Mouse (Mus musculus) megakaryocyte, embryonic 14.5 days (primary cell): Measurements from ENCODE around the gene Mamdc2. TPM values are rescaled to one million over a fixed set of nuclear protein-coding genes. Genes with fewer than 3 reads are reported as not detected.
"Not testable (repeated sequence)": the region's sequence is repeated elsewhere in the genome, so short reads cannot be mapped to it uniquely, and the experiment has no call there.

Experiments used
- H3K27me3 ChIP-seq: replicated peaks from 2 replicates; pipeline ENCODE3; 2012; ENCODE audit warnings: inconsistent platforms
- H3K36me3 ChIP-seq: replicated peaks from 2 replicates; pipeline ENCODE3; 2012; ENCODE audit warnings: low read length, inconsistent platforms, mixed read lengths
- H3K4me1 ChIP-seq: 2 replicates; pipeline ENCODE4 v1.6.1; 2012; ENCODE audit warnings: inconsistent platforms
- H3K4me3 ChIP-seq: replicated peaks from 2 replicates; pipeline ENCODE3; 2012; ENCODE audit warnings: moderate library complexity, mild to moderate bottlenecking, inconsistent platforms
- H3K9me3 ChIP-seq: 2 replicates; pipeline ENCODE4 v1.6.1; 2012; ENCODE audit warnings: inconsistent platforms
- FLI1 ChIP-seq: IDR thresholded peaks from 2 replicates; pipeline ENCODE4 v1.6.1; 2012; ENCODE audit warnings: low read length, inconsistent platforms, mixed read lengths
- GATA1 ChIP-seq: IDR thresholded peaks from 3 replicates; pipeline ENCODE4 v1.6.1; 2012; ENCODE audit warnings: mixed read lengths, low read length, inconsistent platforms, borderline replicate concordance
- polyA plus RNA-seq: library from polyadenylated mRNA; stranded (reverse); fragments of >175 nt; gene quantifications from 2 replicates; pipeline ENCODE4 v1.2.3, GENCODE M21; 2012; ENCODE audit warnings: low replicate concordance; ENCODE audit not compliant: insufficient read depth

The Mamdc2 gene
- polyA plus RNA-seq, 1 experiment, result 0.28 TPM

DNA sequence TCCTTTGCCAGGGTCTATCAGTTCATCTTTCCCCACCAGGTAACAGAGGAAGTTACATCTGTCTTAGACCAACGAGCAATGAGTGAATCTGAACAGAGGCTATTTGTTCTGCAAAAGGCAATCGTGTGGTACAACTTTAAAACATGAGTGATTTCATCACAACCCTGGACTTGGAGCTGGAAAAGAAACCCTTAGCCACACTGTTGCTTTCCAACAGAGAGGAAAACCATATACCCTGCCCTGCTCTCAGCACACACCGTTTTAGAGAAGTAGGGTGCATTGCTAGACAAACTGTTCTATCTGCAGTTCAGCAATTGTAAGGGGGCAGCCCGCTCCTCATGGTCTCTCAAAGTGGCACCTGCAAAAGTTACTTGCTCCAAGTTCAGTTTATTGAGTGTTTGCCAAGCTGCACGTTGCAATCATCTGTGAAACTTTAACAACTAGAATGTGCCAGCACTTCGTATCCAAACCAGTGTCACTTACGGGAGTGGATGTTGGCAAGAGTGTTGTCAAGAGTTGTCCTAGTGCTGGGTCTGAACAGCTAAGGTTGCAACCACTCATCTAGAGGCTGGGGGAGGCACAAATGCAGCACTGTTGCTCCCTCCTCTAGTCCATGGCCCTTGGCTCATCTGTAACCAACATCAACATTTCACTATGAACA lies 37.8 kb upstream of the Mamdc2 start:
- no peaks in the 10 kb centered on the region for H3K9me3 ChIP-seq
- H3K36me3 ChIP-seq, result no peaks in the 10 kb centered on the region
- H3K4me1 ChIP-seq, result peaks cover 9% of the 10 kb centered on the region
- H3K4me3 ChIP-seq, result no peak overlapping the region
- TF ChIP-seq GATA1 (no peak), FLI1 (no peak)
- peaks cover 8% of the 10 kb centered on the region for H3K27me3 ChIP-seq

DNA sequence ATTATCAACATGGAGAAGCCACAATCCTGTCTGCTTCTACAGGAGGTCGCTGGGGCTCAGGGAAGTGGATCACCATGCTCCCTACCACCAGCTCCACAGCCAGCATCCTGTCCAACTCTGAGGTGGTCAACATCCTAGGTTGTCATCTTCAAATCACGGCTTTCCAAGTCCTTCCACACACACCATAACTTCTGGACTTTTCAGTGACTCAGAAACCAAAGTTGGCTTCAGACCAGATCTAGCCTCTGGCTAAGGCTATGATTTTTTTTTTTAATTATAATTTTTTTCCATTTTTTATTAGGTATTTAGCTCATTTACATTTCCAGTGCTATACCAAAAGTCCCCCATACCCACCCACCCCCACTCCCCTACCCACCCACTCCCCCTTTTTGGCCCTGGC lies 34.3 kb upstream of the Mamdc2 start:
- H3K36me3 ChIP-seq, H3K4me1 ChIP-seq, H3K9me3 ChIP-seq, H3K27me3 ChIP-seq, H3K4me3 ChIP-seq: not testable (repeated sequence)

DNA sequence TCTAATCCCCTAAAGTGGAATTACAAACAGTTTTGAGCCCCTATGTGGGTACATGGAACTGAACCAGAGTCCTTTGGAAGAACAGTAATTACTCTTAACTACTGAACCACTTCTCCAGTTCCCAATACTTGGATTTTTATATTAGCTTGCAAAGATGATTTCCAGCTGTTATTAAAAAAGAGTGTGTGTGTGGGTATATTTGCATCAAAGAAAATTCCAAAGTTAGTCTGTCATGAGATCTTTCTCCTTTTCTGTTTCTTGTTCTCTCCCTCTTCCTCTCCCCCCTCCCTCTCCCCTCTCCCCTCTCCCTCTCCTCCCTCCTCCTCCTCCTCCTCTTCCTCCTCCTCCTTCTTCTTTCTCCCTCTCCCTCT lies 31.3 kb upstream of the Mamdc2 start:
- no peaks in the 10 kb centered on the region for H3K36me3 ChIP-seq
- no peaks in the 10 kb centered on the region for H3K27me3 ChIP-seq
- TF ChIP-seq GATA1, result no peak
- no peak for TF ChIP-seq FLI1
- H3K9me3 ChIP-seq, result no peaks in the 10 kb centered on the region
- H3K4me3 ChIP-seq, result no peak overlapping the region
- 0 out of 2 replicates have a peak, but pooled peaks cover 3% of the 10 kb centered on the region for H3K4me1 ChIP-seq

GRCm38 (mm10) chr19:23478895-23479596 lies 30.8 kb upstream of the Mamdc2 start:
- no peak overlapping the region for H3K4me3 ChIP-seq
- no peaks in the 10 kb centered on the region for H3K9me3 ChIP-seq
- 0 out of 2 replicates have a peak, but pooled peaks cover 3% of the 10 kb centered on the region for H3K4me1 ChIP-seq
- no peaks in the 10 kb centered on the region for H3K36me3 ChIP-seq
- H3K27me3 ChIP-seq, result no peaks in the 10 kb centered on the region
- TF ChIP-seq FLI1 (no peak), GATA1 (no peak)

DNA sequence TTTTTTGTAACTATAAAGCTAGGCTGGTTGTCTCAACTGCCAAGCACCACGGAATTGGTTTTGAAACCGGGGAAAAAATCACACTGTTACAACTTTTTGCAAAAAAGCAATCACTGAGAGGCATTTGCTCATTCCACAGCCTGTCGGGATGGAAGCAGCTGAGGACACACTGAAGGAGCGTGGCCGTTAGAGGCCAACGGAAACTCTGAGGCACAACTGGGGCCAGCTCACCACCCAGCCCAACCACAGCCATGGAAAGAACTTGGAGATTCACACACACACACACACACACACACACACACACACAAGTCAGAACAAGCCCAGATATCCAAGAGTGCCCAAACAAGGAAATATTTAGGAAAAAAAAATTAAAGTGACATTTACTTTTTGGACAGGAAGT lies 29.6 kb upstream of the Mamdc2 start:
- Histone ChIP-seq H3K4me3 (no peak overlapping the region), H3K27me3 (no peaks in the 10 kb centered on the region), H3K36me3 (no peaks in the 10 kb centered on the region), H3K9me3 (no peaks in the 10 kb centered on the region), H3K4me1 (0 out of 2 replicates have a peak, but pooled peaks cover 3% of the 10 kb centered on the region)
- TF ChIP-seq GATA1 (no peak), FLI1 (no peak)

DNA sequence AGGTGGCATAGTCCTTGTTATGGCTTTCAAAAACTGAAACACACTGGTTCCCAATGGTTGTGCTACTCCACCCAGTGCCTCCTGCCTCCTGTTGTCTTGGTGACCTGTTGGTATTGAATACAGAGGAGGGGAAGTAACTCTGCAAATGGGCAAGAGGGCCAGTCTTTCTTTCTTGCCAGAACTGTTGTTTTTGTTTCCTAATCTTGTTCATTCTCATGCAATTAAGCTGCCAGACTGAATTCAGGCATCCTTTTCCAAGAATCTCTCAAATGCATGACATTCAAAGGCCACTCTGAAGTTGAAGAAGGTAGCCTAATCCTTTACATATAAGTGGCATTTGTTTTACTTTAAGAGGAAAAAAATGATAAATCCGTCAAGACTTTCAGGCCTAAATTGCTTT lies 19.6 kb upstream of the Mamdc2 start:
- TF ChIP-seq GATA1, result no peak

GRCm38 (mm10) chr19:23467011-23467410 lies 18.8 kb upstream of the Mamdc2 start:
- no peaks in the 10 kb centered on the region for H3K9me3 ChIP-seq
- H3K36me3 ChIP-seq, result no peaks in the 10 kb centered on the region
- H3K4me1 ChIP-seq, result no peaks in the 10 kb centered on the region
- no peak overlapping the region for H3K4me3 ChIP-seq
- TF ChIP-seq FLI1 (no peak), GATA1 (no peak)
- H3K27me3 ChIP-seq, result no peaks in the 10 kb centered on the region

More for the DNA sequence above, 19.6 kb upstream of the Mamdc2 start:
- H3K27me3 ChIP-seq, result no peaks in the 10 kb centered on the region
- no peaks in the 10 kb centered on the region for H3K4me1 ChIP-seq
- H3K9me3 ChIP-seq, result no peaks in the 10 kb centered on the region
- H3K36me3 ChIP-seq, result no peaks in the 10 kb centered on the region
- H3K4me3 ChIP-seq, result no peak overlapping the region

GRCm38 (mm10) chr19:23457492-23457891 lies 9.2 kb upstream of the Mamdc2 start:
- H3K36me3 ChIP-seq, result no peaks in the 10 kb centered on the region
- no peaks in the 10 kb centered on the region for H3K4me1 ChIP-seq
- H3K9me3 ChIP-seq, result peaks cover 10% of the 10 kb centered on the region
- H3K27me3 ChIP-seq, result peaks cover 8% of the 10 kb centered on the region
- no peak for TF ChIP-seq FLI1
- no peak for TF ChIP-seq GATA1
- H3K4me3 ChIP-seq, result no peak overlapping the region

DNA sequence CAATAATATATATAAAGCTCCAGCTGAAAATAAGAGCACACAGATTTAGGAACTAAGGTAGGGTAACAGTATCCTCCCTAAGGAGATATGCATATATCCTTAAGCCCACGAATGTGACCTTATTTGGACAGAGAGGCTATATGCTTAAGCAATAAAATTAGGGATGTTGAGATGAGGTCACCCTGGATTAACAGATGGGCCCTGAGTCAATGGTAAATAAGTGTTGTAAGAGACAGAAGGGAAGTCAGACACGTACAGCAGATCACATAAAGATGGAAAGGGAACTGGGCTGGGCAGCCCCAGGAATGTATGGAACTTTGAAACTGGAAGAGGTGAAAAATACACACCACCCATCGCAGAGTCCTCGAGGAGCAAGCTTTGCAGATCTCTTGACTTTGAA lies 3.1 kb upstream of the Mamdc2 start:
- Histone ChIP-seq H3K9me3 (peaks cover 17% of the 10 kb centered on the region), H3K4me3 (no peak overlapping the region), H3K36me3 (no peaks in the 10 kb centered on the region), H3K27me3 (peaks cover 27% of the 10 kb centered on the region), H3K4me1 (peaks cover 34% of the 10 kb centered on the region)
- TF ChIP-seq FLI1 (no peak), GATA1 (no peak)

DNA sequence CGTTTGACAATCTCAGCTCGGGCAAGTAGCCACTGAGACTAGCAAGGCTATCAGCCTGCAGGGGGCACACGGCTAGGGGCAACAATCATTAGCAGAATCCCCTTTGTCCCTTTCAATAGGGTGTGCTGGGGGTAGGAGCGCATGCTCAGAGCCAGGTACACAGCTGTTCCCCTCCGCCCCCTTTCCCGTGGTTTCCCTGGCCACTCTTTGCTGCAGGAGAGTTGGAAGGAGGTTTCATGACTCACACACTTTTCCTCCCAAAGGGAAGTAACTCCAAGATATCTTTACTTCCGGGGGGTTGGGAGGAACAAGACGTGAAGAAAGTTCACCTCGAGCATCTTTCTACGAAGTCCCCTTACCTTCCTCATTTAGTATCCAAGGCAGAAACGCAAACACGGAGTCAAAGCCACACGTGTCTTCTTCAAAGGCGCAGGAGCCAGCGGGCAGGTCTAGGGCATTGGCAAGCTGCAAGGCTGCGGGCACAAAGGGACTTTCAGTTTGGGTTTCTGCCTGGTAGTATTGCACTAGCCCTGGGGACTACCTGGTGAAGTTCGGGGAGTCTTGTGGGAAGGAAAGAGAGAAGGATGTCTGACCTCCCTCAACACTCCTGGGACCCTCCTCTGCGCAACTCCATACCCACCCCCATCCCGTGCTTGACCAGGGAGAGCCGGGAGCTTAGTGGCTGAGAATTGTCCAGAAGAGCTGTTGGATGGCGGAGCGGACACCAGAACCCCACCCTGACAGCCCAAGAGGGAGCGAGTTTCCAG lies 838 bp downstream of the Mamdc2 start:
- peaks cover 9% of the 10 kb centered on the region for H3K9me3 ChIP-seq
- peaks cover 47% of the 10 kb centered on the region for H3K4me1 ChIP-seq
- H3K27me3 ChIP-seq, result peaks cover 25% of the 10 kb centered on the region
- H3K36me3 ChIP-seq, result no peaks in the 10 kb centered on the region
- H3K4me3 ChIP-seq, result peak overlapping the region; percentile 89
- TF ChIP-seq FLI1 (no peak), GATA1 (no peak)
